Mouse (Mus musculus) cerebellum, adult 2 months (tissue): Measurements from ENCODE around the gene Gpr161.

Experiments
- CTCF ChIP-seq: fragments of 200-500 bp; IDR thresholded peaks from 2 replicates; pipeline ENCODE4 v1.5.1; 2011; ENCODE audit warnings: low read depth, mild to moderate bottlenecking, control low read depth, low read length, moderate library complexity, borderline replicate concordance; ENCODE audit not compliant: insufficient read depth
- POLR2A ChIP-seq: fragments of 200-500 bp; IDR thresholded peaks from 2 replicates; pipeline ENCODE4 v1.6.1; 2011; ENCODE audit warnings: low read length, control low read depth, borderline replicate concordance; ENCODE audit not compliant: insufficient read depth

GRCm38 (mm10) chr1:165284096-165284495, 11.5 kb upstream of the Gpr161 start:
- TF ChIP-seq POLR2A (no peak), CTCF (no peak)
